Mouse (Mus musculus) ES-E14 (cell line): ENCODE measurements around the gene Rfxap. TPM values are rescaled to one million over a fixed set of nuclear protein-coding genes. Genes with fewer than 3 reads are reported as not detected.

Experiments
- DNase-seq: peaks from one replicate; pipeline ENCODE4 v3.0.0-alpha.2; 2013; ENCODE audit warnings: low read depth, low spot score
- H3K27ac ChIP-seq: 2 replicates; pipeline ENCODE4 v1.5.1; 2012; ENCODE audit warnings: low read depth, mild to moderate bottlenecking, low read length, moderate library complexity, mixed read lengths; ENCODE audit not compliant: poor library complexity, insufficient read depth, severe bottlenecking
- H3K36me3 ChIP-seq: 2 replicates; pipeline ENCODE4 v1.6.1; 2012; ENCODE audit warnings: mild to moderate bottlenecking, low read length, moderate library complexity, mixed read lengths; ENCODE audit not compliant: control insufficient read depth, poor library complexity, insufficient read depth, severe bottlenecking
- H3K4me1 ChIP-seq, 2 experiments: fragments of 150-350 bp in 1 of 2; sonication (generic) in 1 of 2; 2 replicates each; pipeline ENCODE4 v1.6.1; 2012; ENCODE audit warnings: low read length in 2 of 2, mild to moderate bottlenecking in 1 of 2, mixed read lengths in 1 of 2; ENCODE audit not compliant: control insufficient read depth in 2 of 2, insufficient read depth in 2 of 2, poor library complexity in 1 of 2
- H3K4me3 ChIP-seq, 2 experiments: fragments of 150-350 bp in 1 of 2; sonication (generic) in 1 of 2; 2 replicates each; pipeline ENCODE4 v1.5.1; 2012; ENCODE audit warnings: low read length in 2 of 2, low read depth in 1 of 2, mild to moderate bottlenecking in 1 of 2, mixed read lengths in 1 of 2; ENCODE audit not compliant: insufficient read depth in 1 of 2, poor library complexity in 1 of 2, severe bottlenecking in 1 of 2
- H3K9ac ChIP-seq: 2 replicates; pipeline ENCODE4 v1.6.1; 2012; ENCODE audit warnings: low read depth, mild to moderate bottlenecking, low read length, mixed read lengths; ENCODE audit not compliant: poor library complexity, insufficient read depth, severe bottlenecking
- H3K9me3 ChIP-seq: fragments of 150-350 bp; sonication (generic); 2 replicates; pipeline ENCODE4 v1.6.1; 2012; ENCODE audit warnings: low read depth, mild to moderate bottlenecking, low read length; ENCODE audit not compliant: control insufficient read depth, insufficient read depth
- CHD2 ChIP-seq: IDR thresholded peaks from 2 replicates; pipeline ENCODE4 v1.6.1; 2014; ENCODE audit warnings: mild to moderate bottlenecking, low read depth, low read length, inconsistent platforms
- HCFC1 ChIP-seq: IDR thresholded peaks from 2 replicates; pipeline ENCODE4 v1.6.1; 2012; ENCODE audit warnings: low read length, inconsistent platforms, borderline replicate concordance; ENCODE audit not compliant: insufficient read depth
- MAFK ChIP-seq: IDR thresholded peaks from 2 replicates; pipeline ENCODE4 v1.6.1; 2014; ENCODE audit warnings: mild to moderate bottlenecking, low read depth, low read length, inconsistent platforms; ENCODE audit not compliant: insufficient read depth
- ZC3H11A ChIP-seq: IDR thresholded peaks from 2 replicates; pipeline ENCODE4 v1.6.1; 2012; ENCODE audit warnings: low read depth, mild to moderate bottlenecking, inconsistent platforms, low read length, borderline replicate concordance
- ZNF384 ChIP-seq: IDR thresholded peaks from 2 replicates; pipeline ENCODE4 v1.6.1; 2012; ENCODE audit warnings: low read depth, low read length, inconsistent platforms
- in situ Hi-C, 2 experiments: fragments of 600-800 bp; cut with MboI; formaldehyde crosslinking; loops; one replicate each; pipeline ENCODE4 v1.15.1; 2025; ENCODE audit warnings: low sequenced_read_pairs in 2 of 2, inconsistent platforms in 1 of 2; ENCODE audit not compliant: unreplicated experiment in 2 of 2
- total RNA-seq: library from RNA; depleted of rRNA; stranded (reverse); fragments of 300-350 nt; gene quantifications from 2 replicates; pipeline ENCODE4 v1.2.3, GENCODE M21; 2012

The Rfxap gene
- total RNA-seq, 1 experiment = 18.1 TPM

- Histone ChIP-seq H3K9me3 (no peaks in the 10 kb centered on the region), H3K4me1 (no peaks in the 10 kb centered on the region), H3K36me3 (no peaks in the 10 kb centered on the region), H3K4me3 (no peak overlapping the region), H3K9ac (no peak overlapping the region), H3K27ac (no peak overlapping the region)
- no peak for TF ChIP-seq CHD2
- TF ChIP-seq ZNF384 = no peak
- TF ChIP-seq HCFC1 = no peak
- TF ChIP-seq ZC3H11A = no peak
- TF ChIP-seq MAFK = no peak
- DNase-seq = no peak
- in situ Hi-C loops = no loop called here
These were observed 31.5 kb downstream of the Rfxap start for GRCm38 (mm10) chr3:54775989-54776631.

DNA sequence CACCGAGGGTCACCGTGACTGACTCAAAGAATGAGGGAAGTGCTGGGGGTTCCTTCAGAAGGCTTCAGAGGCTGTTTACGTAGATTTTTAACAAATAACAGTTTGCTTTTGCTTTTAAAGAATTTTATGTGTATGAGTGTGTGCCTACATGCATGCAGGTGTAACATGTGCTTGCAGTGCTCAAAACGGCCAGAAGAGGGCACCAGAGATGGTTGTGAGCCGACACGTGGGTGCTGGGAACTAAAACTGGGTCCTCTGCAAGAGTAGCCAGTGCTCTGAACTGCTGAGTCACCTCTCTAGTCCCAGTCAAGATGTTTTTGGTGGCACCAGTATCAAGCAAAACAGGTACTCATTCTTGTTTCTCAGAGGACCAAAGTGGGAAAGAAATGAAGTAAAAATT is 34.0 kb downstream of the Rfxap start:
- H3K36me3 ChIP-seq = no peaks in the 10 kb centered on the region
- no peaks in the 10 kb centered on the region for H3K4me1 ChIP-seq
- in situ Hi-C loops = no loop called here
- no peaks in the 10 kb centered on the region for H3K9me3 ChIP-seq
- H3K9ac ChIP-seq = no peak overlapping the region
- no peak overlapping the region for H3K4me3 ChIP-seq
- DNase-seq = no peak
- no peak overlapping the region for H3K27ac ChIP-seq
- no peak for TF ChIP-seq ZC3H11A
- no peak for TF ChIP-seq CHD2
- TF ChIP-seq HCFC1 = no peak
- TF ChIP-seq ZNF384 = no peak
- 0 out of 2 replicates have a peak, but pooled peaks have one; percentile 26 for TF ChIP-seq MAFK

GRCm38 (mm10) chr3:54769349-54770275 is 38.0 kb downstream of the Rfxap start:
- no peak overlapping the region for H3K4me3 ChIP-seq
- TF ChIP-seq MAFK (no peak), ZC3H11A (no peak), ZNF384 (no peak), HCFC1 (no peak), CHD2 (no peak)
- H3K4me1 ChIP-seq = 0 out of 4 replicates have a peak, but pooled peaks cover 0 to under 1% of the 10 kb centered on the region in 2 experiments
- DNase-seq = no peak
- no peaks in the 10 kb centered on the region for H3K9me3 ChIP-seq
- H3K9ac ChIP-seq = no peak overlapping the region
- no peaks in the 10 kb centered on the region for H3K36me3 ChIP-seq
- in situ Hi-C loops = no loop called here
- H3K27ac ChIP-seq = no peak overlapping the region

DNA sequence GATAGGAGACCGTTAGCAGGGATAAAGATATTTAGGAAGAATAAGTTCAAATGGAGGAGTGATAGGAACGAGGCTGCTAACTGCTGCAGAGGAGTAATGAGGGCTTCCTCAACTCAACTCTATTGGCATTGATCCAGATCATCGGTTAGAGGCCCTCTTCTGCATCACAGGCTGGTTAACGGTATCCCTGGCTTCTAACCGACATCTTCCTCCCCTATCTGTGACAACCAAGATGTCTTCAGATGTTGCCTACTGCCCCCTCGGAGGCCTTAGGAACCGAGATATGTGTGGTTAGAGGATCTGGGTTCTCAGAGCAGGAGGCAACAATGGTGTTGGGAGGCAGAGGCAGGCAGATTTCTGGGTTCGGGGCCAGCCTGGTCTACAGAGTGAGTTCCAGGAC is 39.0 kb downstream of the Rfxap start:
- Histone ChIP-seq H3K4me3 (no peak overlapping the region), H3K9ac (no peak overlapping the region), H3K27ac (no peak overlapping the region), H3K9me3 (no peaks in the 10 kb centered on the region), H3K4me1 (peaks cover 0 to 4% of the 10 kb centered on the region in 2 experiments; a peak in 2 of 4 replicates), H3K36me3 (no peaks in the 10 kb centered on the region)
- DNase-seq = no peak
- in situ Hi-C loops = no loop called here
- TF ChIP-seq CHD2 = no peak
- no peak for TF ChIP-seq ZNF384
- no peak for TF ChIP-seq ZC3H11A
- TF ChIP-seq MAFK = no peak
- TF ChIP-seq HCFC1 = no peak
